Mouse (Mus musculus): ENCODE measurements around the gene Prss27.
"Not testable (repeated sequence)": the region's sequence is repeated elsewhere in the genome, so short reads cannot be mapped to it uniquely, and the experiment has no call there.

Prss27 gene

DNA sequence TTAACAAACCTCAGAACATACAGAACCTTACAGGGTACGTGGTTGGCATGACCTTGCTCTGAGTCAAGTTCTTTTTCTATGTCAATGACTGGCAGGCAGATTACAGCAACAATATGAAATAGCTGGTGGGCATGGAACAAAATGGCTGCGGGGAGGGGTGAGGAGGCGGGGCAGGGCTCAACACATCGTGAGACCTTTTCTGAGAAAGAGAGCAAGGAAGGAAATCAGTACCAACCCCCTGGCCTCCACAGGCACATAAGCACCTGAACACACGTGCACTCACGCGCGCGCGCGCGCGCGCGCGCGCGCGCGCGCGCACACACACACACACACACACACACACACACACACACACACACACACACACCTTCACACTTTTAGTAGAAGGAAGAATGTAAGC lies 7.4 kb upstream of the Prss27 start:
- in situ Hi-C loops (cut with MboI, MseI) = no loop called here

GRCm38 (mm10) chr17:24035087-24035486 lies 2.9 kb upstream of the Prss27 start:
- in situ Hi-C loops (cut with MboI, MseI) = no loop called here

GRCm38 (mm10) chr17:24036954-24037353 lies 990 bp upstream of the Prss27 start:
- in situ Hi-C loops (cut with MboI, MseI) = no loop called here

GRCm38 (mm10) chr17:24037360-24037759 lies 584 bp upstream of the Prss27 start:
- in situ Hi-C loops (cut with MboI, MseI) = no loop called here

- in situ Hi-C loops (cut with MboI, MseI) = no loop called here
These were observed 6.5 kb downstream of the Prss27 start for GRCm38 (mm10) chr17:24044482-24044881.

DNA sequence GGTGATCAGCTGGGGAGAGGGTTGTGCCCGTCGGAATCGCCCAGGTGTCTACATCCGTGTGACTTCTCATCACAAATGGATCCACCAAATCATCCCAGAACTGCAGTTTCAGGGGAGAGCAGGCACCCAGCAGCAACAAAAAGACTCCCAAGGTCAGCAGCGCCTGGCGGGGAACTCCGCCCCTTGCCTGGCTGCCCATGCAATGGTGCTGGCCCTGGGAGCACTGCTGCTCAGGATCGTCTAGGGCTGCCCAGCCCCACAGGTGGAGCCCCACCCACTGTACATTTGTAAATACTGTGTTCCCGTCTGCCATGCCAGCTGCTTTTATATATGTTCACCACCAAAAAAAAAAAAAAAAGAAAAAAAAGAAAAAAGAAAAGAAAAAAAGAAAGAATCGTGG lies 7.7 kb downstream of the Prss27 start:
- in situ Hi-C loops (cut with MboI, MseI) = no loop called here

GRCm38 (mm10) chr17:24046026-24046425 lies 8.1 kb downstream of the Prss27 start:
- in situ Hi-C loops (cut with MboI, MseI) = no loop called here

GRCm38 (mm10) chr17:24048053-24048452 lies 10.1 kb downstream of the Prss27 start:
- in situ Hi-C loops (cut with MboI, MseI) = no loop called here

DNA sequence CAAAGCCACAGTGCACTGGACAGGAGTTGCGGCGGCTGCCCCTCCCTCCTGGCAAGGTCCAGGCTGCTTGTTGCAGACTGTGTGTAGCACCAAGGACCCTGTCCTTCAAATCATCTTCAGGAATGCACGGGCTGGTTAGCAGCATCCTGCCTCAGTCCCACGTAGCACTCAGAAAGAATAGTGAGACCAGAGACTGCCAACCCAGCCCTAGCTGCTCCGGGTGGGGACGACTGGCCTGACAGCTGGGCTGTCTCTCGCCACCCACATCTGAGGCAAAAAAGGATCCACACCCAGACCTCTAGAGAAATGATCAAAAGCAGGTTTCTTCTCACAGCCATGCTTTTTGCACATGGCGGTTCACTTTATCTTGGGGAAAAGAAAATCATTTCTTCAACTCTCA lies 11.1 kb downstream of the Prss27 start:
- in situ Hi-C loops (cut with MboI, MseI) = no loop called here

DNA sequence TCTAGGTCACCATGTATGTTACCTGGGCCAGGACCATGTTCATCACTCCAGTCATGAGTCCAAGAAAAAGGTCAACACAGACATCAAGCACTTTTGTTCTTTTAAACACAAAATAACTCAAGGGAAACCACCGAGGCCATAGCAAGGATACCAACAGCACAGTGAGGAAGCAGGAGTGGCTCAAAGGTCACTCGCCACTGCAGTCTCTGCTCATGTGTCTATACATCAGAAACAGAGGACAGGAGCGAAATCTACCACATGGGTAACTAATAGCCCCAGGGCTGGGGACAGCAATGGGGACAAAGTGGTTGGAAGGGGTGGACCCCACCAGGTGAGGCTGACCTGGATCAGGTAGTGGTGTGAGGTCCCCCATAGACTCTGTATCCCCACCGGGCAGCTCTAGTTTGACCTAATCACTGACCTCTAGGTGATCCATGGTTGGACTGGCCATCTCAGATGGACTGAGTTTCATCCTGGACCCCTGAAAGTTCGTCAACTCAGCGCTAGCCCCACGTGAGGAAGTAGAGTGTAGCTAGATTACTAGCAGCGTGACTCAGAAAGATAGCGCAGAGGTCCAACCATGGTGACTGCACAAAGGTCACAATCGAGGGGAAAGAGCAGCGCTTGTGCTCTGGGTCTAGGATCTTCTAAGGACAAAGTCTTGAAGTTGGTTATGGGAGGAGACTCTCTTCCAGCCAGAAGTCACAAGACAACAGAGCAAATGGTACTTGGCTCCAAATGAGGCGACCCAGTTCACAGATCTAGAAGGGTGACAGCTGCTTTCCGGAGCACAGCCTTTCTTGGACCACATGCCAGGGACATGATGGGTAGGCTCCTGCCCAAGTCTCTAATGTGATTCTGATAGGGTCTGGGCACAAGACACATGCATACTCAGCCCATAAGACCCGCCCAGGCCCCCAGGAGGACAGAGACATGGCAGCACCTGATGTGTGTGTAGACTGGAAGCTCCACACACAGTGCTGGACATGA lies 19.0 kb downstream of the Prss27 start:
- in situ Hi-C loops (cut with MboI, MseI) = no loop called here

- in situ Hi-C loops (cut with MboI, MseI) = no loop called here
These were observed 19.8 kb downstream of the Prss27 start for GRCm38 (mm10) chr17:24057730-24058245.

GRCm38 (mm10) chr17:24062459-24063155 lies 24.7 kb downstream of the Prss27 start:
- in situ Hi-C loops (cut with MboI, MseI) = no loop called here

- in situ Hi-C loops (cut with MboI, MseI) = no loop called here
These were observed 30.3 kb downstream of the Prss27 start for GRCm38 (mm10) chr17:24068271-24068670.

DNA sequence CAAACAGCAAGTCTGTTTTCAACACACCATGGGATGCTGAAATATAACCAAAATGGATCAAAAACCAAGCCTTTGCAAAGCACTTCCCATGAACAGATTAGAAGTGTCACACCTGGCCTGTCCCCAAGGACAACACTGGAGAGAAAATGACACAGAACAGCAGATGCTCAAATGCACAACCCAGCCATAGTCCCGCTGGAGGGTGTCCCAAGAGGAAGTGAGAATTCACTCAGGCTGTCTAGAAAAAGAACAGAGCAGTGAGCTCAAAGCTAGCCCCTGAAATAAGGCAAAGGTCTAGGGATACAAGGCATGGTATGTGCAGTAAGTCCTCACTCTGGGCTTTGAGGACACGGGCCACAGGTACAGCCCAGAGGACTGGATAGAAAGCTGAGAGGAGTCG lies 31.6 kb downstream of the Prss27 start:
- in situ Hi-C loops (cut with MboI, MseI) = no loop called here

DNA sequence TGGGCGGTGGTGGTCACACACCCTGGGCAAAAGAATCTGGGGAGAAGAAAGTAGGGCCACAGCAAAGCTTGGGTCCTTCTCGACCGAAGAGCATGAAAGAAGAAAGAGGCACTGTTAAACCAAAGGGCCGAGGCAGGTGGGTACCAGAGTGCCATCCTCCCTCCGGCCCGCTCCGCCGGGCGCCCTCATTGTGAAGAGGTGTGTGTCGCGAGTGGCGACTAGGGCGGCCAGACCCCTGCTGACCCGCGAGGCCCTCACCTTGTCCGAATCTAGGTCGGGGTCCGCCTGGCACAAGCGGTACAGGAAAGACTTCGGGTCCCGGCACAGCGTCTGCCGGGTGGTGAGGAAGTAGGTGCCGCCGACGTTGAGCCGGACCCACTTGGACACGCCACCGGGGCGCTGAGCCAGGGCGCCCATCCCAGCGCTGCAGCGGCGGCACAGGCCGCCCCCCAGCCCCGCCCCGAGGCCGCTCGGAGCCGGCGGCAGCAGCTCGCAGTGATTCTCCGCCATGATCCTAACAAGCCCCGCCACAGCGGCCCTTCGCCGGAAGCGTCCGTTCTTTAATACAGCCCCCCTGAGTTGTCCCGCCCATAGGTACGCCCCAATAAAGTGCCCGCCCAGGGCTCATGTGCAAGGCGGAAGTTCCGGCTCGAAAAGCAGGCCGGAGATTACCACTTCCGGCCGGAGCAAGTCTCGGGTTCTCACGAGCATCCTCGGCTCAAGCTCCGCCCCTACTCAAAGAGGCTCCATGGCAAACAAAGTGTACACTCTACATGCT lies 35.2 kb downstream of the Prss27 start, which contains the start of gene Kctd5:
Gene Kctd5, minus strand, starts transcription at position 567 of the 778 bp plus-strand sequence.
- in situ Hi-C loops (cut with MboI, MseI) = no loop called here

GRCm38 (mm10) chr17:24077101-24077500 lies 39.2 kb downstream of the Prss27 start:
- in situ Hi-C loops (cut with MboI, MseI) = no loop called here

DNA sequence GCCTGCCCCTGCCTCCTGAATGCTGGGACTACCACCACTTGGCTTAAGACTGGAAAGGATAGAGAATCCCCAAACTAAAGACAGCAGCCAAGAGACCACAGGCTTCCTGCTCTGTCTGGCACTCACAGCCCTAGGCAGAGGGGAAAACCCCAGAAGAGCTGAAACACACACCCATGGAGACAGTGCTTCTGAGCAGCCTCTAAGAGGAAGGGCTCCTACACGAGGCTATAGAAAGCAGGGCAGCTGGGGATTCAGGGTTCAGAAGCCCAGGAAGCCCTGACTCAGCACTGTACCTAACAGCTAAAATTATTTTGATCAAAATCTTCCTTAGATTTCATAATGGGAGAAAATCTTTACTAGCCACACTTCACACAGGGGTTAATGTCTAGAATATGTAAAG lies 46.6 kb downstream of the Prss27 start:
- in situ Hi-C loops (cut with MboI, MseI) = no loop called here

- in situ Hi-C loops (cut with MboI, MseI) = not testable (repeated sequence)
These were observed 48.5 kb downstream of the Prss27 start for GRCm38 (mm10) chr17:24086399-24086798.

- in situ Hi-C loops (cut with MboI, MseI) = no loop called here
These were observed 52.6 kb downstream of the Prss27 start for GRCm38 (mm10) chr17:24090575-24090974.
